Mouse (Mus musculus) frontal cortex, adult (tissue): Measurements from ENCODE around the gene Cdc7.

Experiments
- ATAC-seq: cut with Nextera tagmentation; 2 replicates; pipeline ENCODE4 v1.9.2; 2017; ENCODE audit warnings: mild to moderate bottlenecking, moderate library complexity, mixed read lengths; ENCODE audit not compliant: low TSS enrichment

The Cdc7 gene

DNA sequence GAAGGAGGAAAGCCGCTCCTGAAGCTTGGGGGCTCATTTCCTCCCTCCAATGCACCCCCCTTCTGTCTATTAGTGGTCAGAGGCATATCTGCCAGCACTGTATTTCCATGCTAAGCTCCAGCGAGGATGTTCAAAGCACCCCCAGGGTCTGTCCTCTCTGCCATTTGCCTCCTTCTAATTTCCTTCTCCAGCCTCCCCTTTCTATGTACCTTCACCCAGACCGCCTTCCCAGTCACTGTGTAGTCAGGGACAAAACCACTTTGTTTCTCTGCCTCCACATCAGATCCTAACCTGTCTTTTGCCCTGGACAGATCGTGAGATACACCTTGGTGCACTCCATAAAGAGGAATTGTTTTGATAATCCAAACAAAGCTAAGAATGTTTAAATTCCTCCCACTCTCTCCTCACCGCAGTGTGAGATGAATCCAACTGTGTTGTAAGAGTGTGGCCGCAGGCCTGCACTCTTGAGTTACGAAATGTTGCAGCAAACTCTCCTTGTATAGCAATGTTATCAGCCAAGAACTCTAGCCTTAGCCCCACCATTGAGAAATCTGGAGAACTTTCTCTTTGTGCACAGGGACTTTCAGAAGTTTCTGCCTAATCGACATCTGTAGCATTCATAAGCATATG, 27.3 kb downstream of the Cdc7 start:
- ATAC-seq: no peak

- ATAC-seq: no peak
These were observed 30.6 kb downstream of the Cdc7 start for GRCm38 (mm10) chr5:106994716-106995115.

- peak; percentile 74; the same call in 1 of the 2 replicates for ATAC-seq
These were observed 31.9 kb downstream of the Cdc7 start for GRCm38 (mm10) chr5:106995886-106996538.

GRCm38 (mm10) chr5:106996539-106997244, 32.6 kb downstream of the Cdc7 start:
- no peak for ATAC-seq

- ATAC-seq: no peak
These were observed 37.4 kb downstream of the Cdc7 start for GRCm38 (mm10) chr5:107001396-107002090.

DNA sequence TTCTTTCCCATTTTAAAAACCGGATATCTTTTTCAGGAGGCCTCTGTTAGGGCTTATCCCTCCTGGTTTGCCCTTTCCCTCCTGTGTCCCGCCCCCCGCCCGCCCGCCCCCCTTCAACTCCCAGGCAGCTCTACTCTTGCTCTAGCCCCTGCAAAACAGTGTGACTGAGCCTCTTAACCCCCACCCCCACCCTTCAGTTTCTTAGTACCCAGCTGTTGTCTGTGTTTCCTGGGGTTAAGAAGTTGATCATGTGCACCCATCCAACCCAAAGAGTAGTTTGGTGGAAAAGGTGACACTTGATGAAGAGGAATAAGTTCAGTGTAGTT, 37.9 kb downstream of the Cdc7 start:
- ATAC-seq: no peak

DNA sequence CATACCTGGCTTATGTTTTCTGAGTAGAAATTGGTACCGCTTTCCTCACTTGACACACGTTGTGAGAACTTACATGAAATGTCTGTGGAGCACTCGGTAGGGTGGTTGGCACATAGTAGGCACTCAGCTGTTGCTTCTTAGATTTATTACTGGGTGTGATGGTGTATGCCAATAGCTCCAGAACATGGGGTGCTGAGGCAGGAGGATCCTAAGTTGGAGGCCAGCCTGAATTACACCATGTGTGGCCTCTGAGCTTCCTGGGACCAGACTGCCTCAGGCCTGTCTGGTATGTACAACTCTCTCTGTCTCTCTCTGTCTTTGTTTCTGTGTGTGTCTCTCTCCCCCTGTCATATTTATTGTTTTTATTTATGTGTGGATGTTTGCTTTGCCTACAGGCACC, 45.6 kb downstream of the Cdc7 start:
- ATAC-seq: no peak

DNA sequence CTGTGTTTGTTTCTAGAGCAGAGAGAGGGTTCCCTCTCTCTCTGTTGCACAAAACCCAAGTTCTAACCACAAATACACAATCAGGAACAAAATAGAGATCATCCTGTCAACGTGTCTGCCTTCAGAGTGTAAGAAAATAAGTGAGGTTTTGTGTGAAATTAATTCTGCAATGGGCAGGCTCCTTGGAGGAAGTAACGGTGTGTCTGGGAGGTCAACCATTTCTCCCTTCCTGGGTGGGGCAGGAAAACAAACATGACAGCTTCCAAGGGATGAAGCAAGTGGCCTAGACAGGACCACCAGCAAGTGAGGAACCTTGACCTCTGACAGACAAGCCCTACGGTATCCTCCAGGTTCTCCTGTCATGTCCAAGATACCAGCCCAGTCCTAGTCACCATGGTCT, 46.2 kb downstream of the Cdc7 start:
- no peak for ATAC-seq

- no peak for ATAC-seq
These were observed 47.4 kb downstream of the Cdc7 start for GRCm38 (mm10) chr5:107011316-107012029.

GRCm38 (mm10) chr5:107012030-107012715, 48.1 kb downstream of the Cdc7 start:
- ATAC-seq: no peak

GRCm38 (mm10) chr5:107013393-107013792, 49.3 kb downstream of the Cdc7 start:
- ATAC-seq: no peak

GRCm38 (mm10) chr5:107014146-107014545, 50.0 kb downstream of the Cdc7 start:
- no peak for ATAC-seq

- no peak for ATAC-seq
These were observed 50.9 kb downstream of the Cdc7 start for GRCm38 (mm10) chr5:107015046-107015421.

DNA sequence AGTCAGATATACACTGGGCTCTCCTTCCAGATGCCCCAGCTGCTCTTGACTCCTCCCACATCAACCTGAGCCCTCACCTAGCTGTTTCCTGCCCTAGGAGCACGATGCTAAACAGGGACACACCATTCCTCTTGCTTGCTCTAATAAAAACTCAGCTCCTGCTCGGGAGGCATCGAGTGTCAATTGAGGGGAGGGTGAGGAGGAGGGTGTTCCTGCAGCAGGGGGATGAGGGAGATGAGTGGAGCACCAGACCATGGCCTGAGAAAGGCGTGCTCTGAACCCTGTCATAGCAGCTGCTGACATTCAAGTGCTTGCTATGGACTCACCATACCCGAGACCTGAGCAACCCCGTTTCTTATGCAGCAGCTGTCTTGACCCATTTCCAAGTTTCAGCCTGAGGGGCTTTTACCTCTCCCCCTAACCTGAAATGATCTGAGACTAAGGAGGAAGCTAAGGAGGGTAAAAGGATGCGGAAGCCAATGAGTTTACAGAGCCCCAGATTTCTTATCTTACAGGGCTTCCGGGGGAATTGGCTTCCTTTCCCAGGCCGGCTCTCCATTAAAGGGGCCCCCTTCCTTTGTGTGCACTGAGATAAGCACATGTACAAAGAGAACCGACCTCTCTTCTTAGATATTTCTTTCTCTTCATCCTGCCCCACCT, 51.4 kb downstream of the Cdc7 start:
- ATAC-seq: no peak

DNA sequence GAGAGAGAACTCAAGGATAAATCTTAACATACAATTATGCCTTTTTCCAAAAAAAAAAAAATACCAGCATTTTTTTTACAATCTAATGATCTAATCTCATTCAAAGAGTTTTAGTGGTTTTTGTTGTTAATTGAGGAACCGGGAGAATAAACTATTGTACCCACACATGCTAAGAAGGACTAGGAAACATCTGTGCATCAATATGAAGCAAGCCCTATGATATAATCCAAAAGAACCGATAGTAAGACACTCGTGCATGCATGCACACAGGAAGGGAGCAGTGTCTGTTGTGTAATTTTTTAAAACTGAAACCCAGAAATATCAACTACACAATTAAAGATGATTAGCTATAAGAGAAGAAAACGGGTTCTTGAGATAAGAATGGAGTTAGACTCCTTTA, 52.4 kb downstream of the Cdc7 start:
- no peak for ATAC-seq

DNA sequence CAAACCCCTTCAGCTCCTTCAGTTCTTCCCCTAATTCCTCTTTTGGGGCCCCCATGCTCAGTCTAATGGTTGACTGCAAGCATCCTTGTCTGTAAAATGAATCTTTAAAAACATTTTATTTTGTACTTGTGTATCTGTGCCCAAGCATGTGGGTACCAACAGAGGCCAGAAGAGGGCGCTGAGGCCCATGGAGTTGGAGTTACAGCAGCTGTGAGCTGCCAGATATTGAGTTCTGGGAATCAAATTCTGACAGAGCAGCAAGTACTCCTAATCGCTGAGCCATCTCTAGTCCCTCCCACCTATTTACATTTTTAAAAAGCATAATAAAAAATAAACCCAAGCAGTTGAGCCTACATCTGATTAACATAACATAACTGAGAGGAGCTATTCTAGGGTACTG, 53.4 kb downstream of the Cdc7 start:
- ATAC-seq: no peak

- no peak for ATAC-seq
These were observed 54.9 kb downstream of the Cdc7 start for GRCm38 (mm10) chr5:107019057-107019456.

GRCm38 (mm10) chr5:107019904-107020303, 55.8 kb downstream of the Cdc7 start:
- no peak for ATAC-seq

DNA sequence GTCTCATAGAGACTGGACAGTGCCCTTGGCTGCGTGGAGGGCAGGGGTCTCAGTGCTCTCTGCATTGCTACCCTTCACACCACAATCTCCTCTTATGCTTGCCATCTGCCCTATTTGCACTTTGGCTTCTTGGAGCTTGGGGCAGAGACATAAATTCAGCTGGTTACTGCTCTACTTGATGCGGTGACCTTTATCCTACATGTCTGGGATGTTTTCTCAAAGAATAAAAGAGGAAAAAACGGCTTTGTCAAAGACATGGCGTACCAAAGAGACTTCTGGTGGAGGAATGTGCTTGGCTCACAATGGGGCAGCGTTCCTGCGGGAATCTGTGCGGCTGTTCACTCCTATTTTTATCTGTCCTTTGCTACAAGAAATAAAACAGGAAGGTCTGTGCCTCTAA, 56.2 kb downstream of the Cdc7 start:
- no peak for ATAC-seq

DNA sequence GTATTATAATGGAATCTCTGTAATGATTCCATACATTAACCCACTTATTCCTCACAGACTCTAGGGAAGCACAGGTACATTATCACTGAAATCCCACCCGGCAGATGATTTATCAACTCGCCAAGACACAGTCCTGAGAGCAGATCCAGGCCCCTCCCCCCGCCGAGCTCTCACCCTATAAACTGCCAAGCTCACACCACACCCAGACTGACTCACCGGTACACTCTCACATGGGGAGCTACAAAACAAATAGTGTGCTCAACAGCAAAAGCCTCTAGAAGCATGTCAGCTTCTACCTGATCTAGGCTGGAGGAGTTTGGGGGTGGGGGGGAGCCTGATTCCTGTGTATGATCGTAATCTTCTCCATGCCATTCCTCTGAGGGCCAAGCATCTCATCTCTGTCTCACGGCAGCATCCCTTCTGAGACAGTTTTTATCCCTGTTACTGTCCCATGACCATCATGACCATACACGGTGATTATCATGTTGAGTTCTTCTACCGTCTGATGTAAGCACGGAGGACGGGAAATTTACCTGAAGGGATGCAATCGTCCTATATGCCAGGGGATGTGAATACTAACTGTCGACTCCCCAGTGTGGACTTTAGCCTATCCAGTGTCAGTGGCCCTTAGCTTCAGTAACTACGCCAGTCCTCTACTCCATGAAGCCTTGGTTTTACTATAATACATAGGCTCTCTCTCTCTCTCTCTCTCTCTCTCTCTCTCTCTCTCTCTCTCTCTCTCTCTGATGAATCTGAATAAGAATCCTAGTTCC, 57.4 kb downstream of the Cdc7 start:
- no peak for ATAC-seq
